Mouse (Mus musculus) forebrain, embryonic 10.5 days (tissue): ENCODE results near the gene Emx1. TPM values are rescaled to one million over a fixed set of nuclear protein-coding genes. Genes with fewer than 3 reads are reported as not detected.
"Not testable (repeated sequence)": the region's sequence is repeated elsewhere in the genome, so short reads cannot be mapped to it uniquely, and the experiment has no call there.

Experiments
- DNase-seq: peaks from one replicate; pipeline ENCODE4 v3.0.0-alpha.2; 2017; ENCODE audit warnings: low spot score; ENCODE audit errors: extremely low spot score
- H3K27ac ChIP-seq: fragments of 300-500 bp; sonication (generic); 2 replicates; pipeline ENCODE4 v1.5.1; 2016; ENCODE audit warnings: mild to moderate bottlenecking
- H3K27me3 ChIP-seq: fragments of 300-500 bp; sonication (generic); 2 replicates; pipeline ENCODE4 v1.6.1; 2016; ENCODE audit warnings: mild to moderate bottlenecking; ENCODE audit not compliant: poor library complexity, severe bottlenecking
- H3K36me3 ChIP-seq: fragments of 300-500 bp; sonication (generic); replicated peaks from 2 replicates; pipeline ENCODE4 v1.6.1; 2016; ENCODE audit warnings: mild to moderate bottlenecking, moderate library complexity
- H3K4me1 ChIP-seq: fragments of 300-500 bp; sonication (generic); 2 replicates; pipeline ENCODE4 v1.6.1; 2016
- H3K4me3 ChIP-seq: fragments of 300-500 bp; sonication (generic); 2 replicates; pipeline ENCODE4 v1.5.1; 2016; ENCODE audit warnings: mild to moderate bottlenecking, moderate library complexity
- H3K9me3 ChIP-seq: fragments of 300-500 bp; sonication (generic); 2 replicates; pipeline ENCODE4 v1.6.1; 2016; ENCODE audit warnings: mild to moderate bottlenecking, moderate library complexity
- WGBS: fragments of 180-500 bp; shearing (Covaris S2); methylation state at CpG from one replicate; pipeline ENCODE4 v1.1.7; 2016; 5-methylcytosine and 5-hydroxymethylcytosine counted together
- polyA plus RNA-seq: library from polyadenylated mRNA; unstranded; fragments of >200 nt; fragmentation: Nextera tagmentation; extraction: Ambion mirVana; gene quantifications from 2 replicates; pipeline ENCODE4 v1.2.1, GENCODE M21; 2016

The Emx1 gene
- 26.5 and 35.8 TPM in 2 replicates for polyA plus RNA-seq

GRCm38 (mm10) chr6:85187340-85188211, at the start of gene Emx1:
Gene Emx1, plus strand, starts transcription at chr6:85187438.
- Histone ChIP-seq H3K4me1 (peaks cover 70% of the 10 kb centered on the region), H3K36me3 (peaks cover 29% of the 10 kb centered on the region), H3K9me3 (no peaks in the 10 kb centered on the region), H3K27me3 (peaks cover 99% of the 10 kb centered on the region), H3K27ac (peak within 1 kb of the TSS; percentile 94), H3K4me3 (peak within 1 kb of the TSS; percentile 78)
- peak; percentile 83 for DNase-seq
- WGBS: under 1% methylated on average over 80 of the region's 81 CpGs

GRCm38 (mm10) chr6:85139534-85139933, 47.7 kb upstream of the Emx1 start:
- WGBS: 89% methylated on average over 2 of the region's 2 CpGs
- peaks cover 15% of the 10 kb centered on the region for H3K4me1 ChIP-seq
- peaks cover 2% of the 10 kb centered on the region; the same call in 1 of the 2 replicates for H3K36me3 ChIP-seq
- H3K27ac ChIP-seq: no peak overlapping the region
- H3K4me3 ChIP-seq: no peak overlapping the region
- 0 out of 2 replicates have a peak, but pooled peaks cover 5% of the 10 kb centered on the region for H3K27me3 ChIP-seq
- H3K9me3 ChIP-seq: no peaks in the 10 kb centered on the region
- DNase-seq: no peak

GRCm38 (mm10) chr6:85141013-85141412, 46.2 kb upstream of the Emx1 start:
- not testable (repeated sequence) for H3K9me3 ChIP-seq, H3K4me3 ChIP-seq, H3K36me3 ChIP-seq, DNase-seq, H3K27ac ChIP-seq
- 12% methylated on average over 7 of the region's 7 CpGs for WGBS
- peaks cover 15% of the 10 kb centered on the region for H3K4me1 ChIP-seq
- 0 out of 2 replicates have a peak, but pooled peaks cover 12% of the 10 kb centered on the region for H3K27me3 ChIP-seq

GRCm38 (mm10) chr6:85144466-85144865, 42.8 kb upstream of the Emx1 start:
- Histone ChIP-seq H3K27me3 (0 out of 2 replicates have a peak, but pooled peaks cover 19% of the 10 kb centered on the region), H3K36me3 (no peaks in the 10 kb centered on the region), H3K4me1 (no peaks in the 10 kb centered on the region), H3K27ac (no peak overlapping the region), H3K9me3 (no peaks in the 10 kb centered on the region), H3K4me3 (no peak overlapping the region)
- 75% methylated on average over 3 of the region's 3 CpGs for WGBS
- no peak for DNase-seq

DNA sequence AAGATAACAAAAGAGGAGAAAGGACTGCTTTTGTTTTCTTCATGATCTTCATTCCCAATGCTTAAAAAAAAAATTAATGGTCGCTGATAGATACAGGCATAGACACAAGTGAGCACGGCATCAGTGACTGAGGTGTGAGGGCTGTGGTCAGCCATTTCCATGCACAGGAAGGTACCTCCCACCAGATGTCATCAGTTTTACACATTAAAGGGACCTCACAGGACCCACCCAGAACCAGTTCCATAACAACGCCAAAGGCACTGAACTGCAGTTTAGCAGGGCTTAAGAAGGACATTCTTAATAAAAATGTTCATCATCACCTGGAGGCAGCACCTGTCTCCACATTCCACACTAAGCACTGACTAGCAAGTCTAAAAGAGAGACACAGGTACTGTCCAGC, 39.6 kb upstream of the Emx1 start:
- H3K4me3 ChIP-seq: no peak overlapping the region
- 82% methylated on average over 3 of the region's 3 CpGs for WGBS
- H3K27me3 ChIP-seq: 0 out of 2 replicates have a peak, but pooled peaks cover 19% of the 10 kb centered on the region
- no peak for DNase-seq
- no peak overlapping the region for H3K27ac ChIP-seq
- no peaks in the 10 kb centered on the region for H3K36me3 ChIP-seq
- H3K4me1 ChIP-seq: no peaks in the 10 kb centered on the region
- H3K9me3 ChIP-seq: no peaks in the 10 kb centered on the region

- Histone ChIP-seq H3K4me3 (no peak overlapping the region), H3K4me1 (peaks cover 18% of the 10 kb centered on the region), H3K36me3 (no peaks in the 10 kb centered on the region), H3K27ac (no peak overlapping the region), H3K9me3 (no peaks in the 10 kb centered on the region), H3K27me3 (0 out of 2 replicates have a peak, but pooled peaks cover 6% of the 10 kb centered on the region)
- DNase-seq: no peak
- 71% methylated on average over 3 of the region's 3 CpGs for WGBS
These were observed 36.9 kb upstream of the Emx1 start for GRCm38 (mm10) chr6:85150386-85150785.

GRCm38 (mm10) chr6:85153970-85154540, 33.2 kb upstream of the Emx1 start:
- Histone ChIP-seq H3K4me1 (peaks cover 28% of the 10 kb centered on the region), H3K36me3 (no peaks in the 10 kb centered on the region), H3K9me3 (no peaks in the 10 kb centered on the region), H3K27ac (peak overlapping the region; percentile 58; the same call in 1 of the 2 replicates), H3K4me3 (no peak overlapping the region), H3K27me3 (peaks cover 8% of the 10 kb centered on the region)
- peak; percentile 79 for DNase-seq
- 8% methylated on average over 9 of the region's 9 CpGs for WGBS

DNA sequence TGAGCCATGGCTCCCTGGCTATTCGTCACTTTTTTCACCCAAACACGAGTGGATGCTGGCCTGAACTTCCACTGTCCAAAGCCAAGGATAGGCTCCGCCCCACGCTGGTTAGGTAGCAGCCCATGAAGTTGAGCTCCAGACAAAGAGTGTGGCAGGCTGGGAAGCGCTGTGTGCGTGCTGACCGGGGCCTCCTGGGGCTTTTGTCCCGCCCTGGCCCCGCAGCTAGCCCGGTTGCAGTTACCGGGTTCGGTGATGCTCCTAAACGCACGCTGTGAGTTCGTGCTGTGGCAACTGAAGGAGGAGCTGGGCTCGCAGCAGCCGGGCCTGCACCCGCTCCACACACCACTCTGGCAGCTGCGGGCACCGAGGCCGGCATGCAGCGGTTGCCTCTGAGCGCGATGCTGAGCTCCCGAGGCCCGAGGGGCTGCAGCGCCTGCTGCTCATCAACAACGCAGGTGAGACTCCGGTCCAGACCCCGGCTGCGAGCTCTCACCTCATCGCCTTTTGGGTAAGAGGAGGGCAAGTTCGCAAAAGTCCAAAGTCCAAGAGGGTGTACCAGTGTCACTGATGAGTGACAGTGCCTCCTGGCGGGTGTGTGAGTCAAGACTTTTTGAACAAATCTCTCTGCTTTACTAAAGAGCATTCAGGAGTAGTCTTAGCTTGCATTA, 32.2 kb upstream of the Emx1 start:
- peaks cover 38% of the 10 kb centered on the region for H3K4me1 ChIP-seq
- WGBS: 1% methylated on average over 34 of the region's 34 CpGs
- H3K4me3 ChIP-seq: peak overlapping the region; percentile 61
- peaks cover 8% of the 10 kb centered on the region for H3K27me3 ChIP-seq
- peak overlapping the region; percentile 90 for H3K27ac ChIP-seq
- H3K36me3 ChIP-seq: no peaks in the 10 kb centered on the region
- DNase-seq: peak; percentile 69
- H3K9me3 ChIP-seq: no peaks in the 10 kb centered on the region

DNA sequence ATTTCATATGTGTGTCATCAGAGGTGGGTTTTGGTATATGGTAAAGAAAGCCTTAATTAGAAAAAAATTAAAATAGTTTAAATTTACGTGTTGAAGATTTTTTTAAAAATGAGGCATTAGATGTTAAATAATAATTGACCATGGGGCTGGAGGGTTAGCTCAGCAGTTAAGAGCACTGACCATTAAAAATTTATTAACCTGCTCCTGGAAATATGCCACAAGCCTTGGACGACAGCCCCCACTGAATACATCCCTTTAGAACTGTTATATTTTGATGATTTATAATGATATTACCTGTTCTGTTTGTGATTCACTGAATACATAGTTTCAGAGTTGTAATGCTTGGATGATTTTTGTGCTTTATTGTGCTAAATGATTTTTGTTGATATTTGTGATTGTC, 30.7 kb upstream of the Emx1 start:
- H3K4me1 ChIP-seq: peaks cover 52% of the 10 kb centered on the region
- not testable (repeated sequence) for H3K27me3 ChIP-seq, H3K36me3 ChIP-seq, H3K27ac ChIP-seq, H3K4me3 ChIP-seq, DNase-seq, H3K9me3 ChIP-seq
- WGBS: 83% methylated on average over 2 of the region's 2 CpGs

- peaks cover 65% of the 10 kb centered on the region for H3K4me1 ChIP-seq
- not testable (repeated sequence) for H3K27ac ChIP-seq, H3K27me3 ChIP-seq, H3K4me3 ChIP-seq, H3K9me3 ChIP-seq, DNase-seq, H3K36me3 ChIP-seq
- 76% methylated on average over 4 of the region's 4 CpGs for WGBS
These were observed 29.0 kb upstream of the Emx1 start for GRCm38 (mm10) chr6:85158040-85158804.

- H3K4me1 ChIP-seq: peaks cover 69% of the 10 kb centered on the region
- H3K27me3 ChIP-seq, H3K27ac ChIP-seq, H3K36me3 ChIP-seq, H3K4me3 ChIP-seq, H3K9me3 ChIP-seq: not testable (repeated sequence)
- peak; percentile 55 for DNase-seq
- WGBS: 20% methylated on average over 6 of the region's 6 CpGs
These were observed 28.0 kb upstream of the Emx1 start for GRCm38 (mm10) chr6:85159092-85159760.
